Mouse (Mus musculus): Measurements from ENCODE around the gene Sephs2. TPM values are rescaled to one million over a fixed set of nuclear protein-coding genes. Genes with fewer than 3 reads are reported as not detected.
"Not testable (repeated sequence)": the region's sequence is repeated elsewhere in the genome, so short reads cannot be mapped to it uniquely, and the experiment has no call there.

Gene Sephs2
- total and polyA plus RNA-seq, 2 experiments from 2014 or later = 83.2 to 83.9 TPM

- H3K27me3 ChIP-seq (ENCODE audit: insufficient read depth, low read length) = no peaks in the 10 kb centered on the region
These were observed 21.4 kb downstream of the Sephs2 start for GRCm38 (mm10) chr7:127252414-127252813.

GRCm38 (mm10) chr7:127250511-127250910 lies 23.3 kb downstream of the Sephs2 start:
- not testable (repeated sequence) for H3K27me3 ChIP-seq (ENCODE audit: insufficient read depth, low read length); H3K36me3 ChIP-seq (ENCODE audit: insufficient read depth, low read length); H3K27ac ChIP-seq; H3K4me3 ChIP-seq (ENCODE audit: low read length); H3K4me1 ChIP-seq (ENCODE audit: insufficient read depth, low read length); H3K9me3 ChIP-seq (ENCODE audit: low read length); DNase-seq (ENCODE audit: low spot score); H3K4me2 ChIP-seq (ENCODE audit: low read depth, low read length); ATAC-seq; H3K9ac ChIP-seq (replicated peaks; ENCODE audit: low read length)
- WGBS = 93% methylated on average over 8 of the region's 8 CpGs

More at GRCm38 (mm10) chr7:127252414-127252813, 21.4 kb downstream of the Sephs2 start:
- Histone ChIP-seq H3K4me2 (ENCODE audit: low read depth, low read length) (no peak overlapping the region), H3K27ac (0 out of 2 replicates have a peak overlapping the region, but pooled peaks have one; percentile 97), H3K9me3 (ENCODE audit: low read length) (no peaks in the 10 kb centered on the region), H3K9ac (replicated peaks; ENCODE audit: low read length) (no peak overlapping the region), H3K36me3 (ENCODE audit: insufficient read depth, low read length) (peaks cover 5% of the 10 kb centered on the region; the same call in 1 of the 2 replicates), H3K4me1 (ENCODE audit: insufficient read depth, low read length) (no peaks in the 10 kb centered on the region), H3K4me3 (ENCODE audit: low read length) (no peak overlapping the region)
- WGBS = 83% methylated on average over 2 of the region's 2 CpGs
- TF ChIP-seq CTCF (IDR thresholded peaks at IDR 0.05; ENCODE audit: low read depth) = peak; percentile 63
- DNase-seq (ENCODE audit: low spot score) (peak; percentile 49), ATAC-seq (no peak)

- Histone ChIP-seq H3K27ac (peak overlapping the region; percentile 94), H3K9me3 (ENCODE audit: low read length) (no peaks in the 10 kb centered on the region), H3K4me1 (ENCODE audit: insufficient read depth, low read length) (peaks cover 14% of the 10 kb centered on the region), H3K4me3 (ENCODE audit: low read length) (peak overlapping the region; percentile 76), H3K9ac (replicated peaks; ENCODE audit: low read length) (peak overlapping the region; percentile 84), H3K27me3 (ENCODE audit: insufficient read depth, low read length) (no peaks in the 10 kb centered on the region), H3K36me3 (ENCODE audit: insufficient read depth, low read length) (peaks cover 5% of the 10 kb centered on the region; the same call in 1 of the 2 replicates), H3K4me2 (ENCODE audit: low read depth, low read length) (peak overlapping the region; percentile 81)
- DNase-seq (ENCODE audit: low spot score) (peak; percentile 25), ATAC-seq (peak; percentile 77)
- WGBS = 10% methylated on average over 31 of the region's 33 CpGs
- no peak for TF ChIP-seq CTCF (IDR thresholded peaks at IDR 0.05; ENCODE audit: low read depth)
These were observed 29.0 kb downstream of the Sephs2 start for GRCm38 (mm10) chr7:127244658-127245510.

GRCm38 (mm10) chr7:127243870-127244657 lies 29.8 kb downstream of the Sephs2 start, which contains the start of gene Zfp771:
Gene Zfp771, plus strand, starts transcription at chr7:127244274.
- Histone ChIP-seq H3K9ac (replicated peaks; ENCODE audit: low read length) (peak within 1 kb of the TSS; percentile 84), H3K27me3 (ENCODE audit: insufficient read depth, low read length) (no peaks in the 10 kb centered on the region), H3K4me1 (ENCODE audit: insufficient read depth, low read length) (peaks cover 14% of the 10 kb centered on the region), H3K36me3 (ENCODE audit: insufficient read depth, low read length) (peaks cover 3% of the 10 kb centered on the region; the same call in 1 of the 2 replicates), H3K4me3 (ENCODE audit: low read length) (peak within 1 kb of the TSS; percentile 76), H3K4me2 (ENCODE audit: low read depth, low read length) (peak within 1 kb of the TSS; percentile 81), H3K27ac (peak within 1 kb of the TSS; percentile 94), H3K9me3 (ENCODE audit: low read length) (no peaks in the 10 kb centered on the region)
- TF ChIP-seq CTCF (IDR thresholded peaks at IDR 0.05; ENCODE audit: low read depth) = no peak
- WGBS = under 1% methylated on average over 53 of the region's 56 CpGs
- ATAC-seq = peak; percentile 97
- peak; percentile 97 for DNase-seq (ENCODE audit: low spot score)

GRCm38 (mm10) chr7:127243361-127243867 lies 30.4 kb downstream of the Sephs2 start:
- ATAC-seq (no peak), DNase-seq (ENCODE audit: low spot score) (no peak)
- peak overlapping the region; percentile 94 for H3K27ac ChIP-seq
- H3K27me3 ChIP-seq (ENCODE audit: insufficient read depth, low read length) = no peaks in the 10 kb centered on the region
- TF ChIP-seq CTCF (IDR thresholded peaks at IDR 0.05; ENCODE audit: low read depth) = no peak
- H3K9me3 ChIP-seq (ENCODE audit: low read length) = no peaks in the 10 kb centered on the region
- H3K9ac ChIP-seq (replicated peaks; ENCODE audit: low read length) = peak overlapping the region; percentile 84
- H3K4me1 ChIP-seq (ENCODE audit: insufficient read depth, low read length) = peaks cover 14% of the 10 kb centered on the region
- peaks cover 3% of the 10 kb centered on the region; the same call in 1 of the 2 replicates for H3K36me3 ChIP-seq (ENCODE audit: insufficient read depth, low read length)
- H3K4me3 ChIP-seq (ENCODE audit: low read length) = peak overlapping the region; percentile 76; the same call in 1 of the 2 replicates
- 26% methylated on average over 2 of the region's 2 CpGs for WGBS
- H3K4me2 ChIP-seq (ENCODE audit: low read depth, low read length) = peak overlapping the region; percentile 81

DNA sequence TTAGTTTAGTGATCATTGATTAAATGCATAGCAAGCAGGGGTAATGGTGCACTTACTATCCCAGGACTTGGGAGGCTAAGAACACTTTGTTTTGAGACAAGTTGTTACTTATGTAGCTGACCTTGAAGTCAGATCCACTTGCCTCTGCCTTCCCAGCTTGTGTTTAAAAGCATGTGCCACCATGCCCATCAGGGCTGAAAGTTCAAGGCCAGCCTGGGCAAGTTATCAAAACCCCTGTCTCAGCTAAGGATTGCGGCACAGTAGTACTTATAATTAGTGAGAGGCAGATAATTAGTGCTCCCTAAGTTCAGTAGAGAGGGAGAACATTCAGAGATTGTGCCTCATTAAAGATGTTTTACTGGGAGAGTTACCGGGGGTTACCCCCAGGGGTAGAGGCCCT lies 39.1 kb downstream of the Sephs2 start:
- ATAC-seq (no peak), DNase-seq (ENCODE audit: low spot score) (no peak)
- TF ChIP-seq CTCF (IDR thresholded peaks at IDR 0.05; ENCODE audit: low read depth) = no peak
- Histone ChIP-seq H3K4me1 (ENCODE audit: insufficient read depth, low read length) (peaks cover 11% of the 10 kb centered on the region; the same call in 1 of the 2 replicates), H3K9me3 (ENCODE audit: low read length) (no peaks in the 10 kb centered on the region), H3K9ac (replicated peaks; ENCODE audit: low read length) (no peak overlapping the region), H3K27me3 (ENCODE audit: insufficient read depth, low read length) (no peaks in the 10 kb centered on the region), H3K36me3 (ENCODE audit: insufficient read depth, low read length) (peaks cover 29% of the 10 kb centered on the region), H3K27ac (no peak overlapping the region), H3K4me3 (ENCODE audit: low read length) (no peak overlapping the region), H3K4me2 (ENCODE audit: low read depth, low read length) (0 out of 2 replicates have a peak overlapping the region, but pooled peaks have one; percentile 65)
- 88% methylated on average over 2 of the region's 2 CpGs for WGBS

Measured in hindbrain, postnatal 0 days (tissue).